In the genomic region with DNA sequence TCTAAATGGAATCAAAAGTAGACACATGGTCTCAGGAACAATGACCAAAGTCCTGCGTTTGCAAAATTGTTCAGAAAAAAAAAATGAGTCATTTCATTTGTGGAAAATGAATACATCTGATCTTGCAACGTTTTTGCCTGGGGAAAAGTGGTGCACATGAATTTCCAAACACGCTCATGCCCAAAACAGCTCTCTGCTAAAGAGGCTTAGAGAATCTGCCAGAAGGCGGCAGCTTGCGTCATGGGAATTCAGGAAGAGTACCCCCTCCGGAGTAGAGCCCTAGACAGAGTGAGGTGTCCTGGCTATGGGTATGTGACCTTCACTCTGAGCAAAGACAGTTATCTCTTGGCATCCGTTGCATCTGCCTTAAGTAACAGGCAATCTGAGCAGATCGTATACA, we compare ENCODE assay signal across 23 mouse cellular contexts.
A peak's percentile ranks its signal among the peaks of the same experiment; 100 is the strongest.
DNase-seq lines count a peak whose midpoint lies in the region; ATAC-seq lines count a peak whose summit lies in the region.
"Had no signal": no experiment of that assay in that cellular context is flagged by ENCODE, and none has a peak within 500 bp of the region (broad histone marks: within the 10 kb centered on the region; RNA-seq: fewer than 3 reads in every experiment).

No protein-coding gene starts in this region.

- H3K27ac ChIP-seq in intestine, embryonic 16.5 days (ENCODE audit: low read length): no peak overlapping the region
- H3K27ac ChIP-seq: hindbrain, embryonic 13.5 days; limb, embryonic 10.5 days; midbrain, embryonic 15.5 days; neural tube, embryonic 15.5 days had no signal

- peak; percentile 81 for ATAC-seq in frontal cortex, adult (ENCODE audit: low TSS enrichment)
- no peak for ATAC-seq in intestine, embryonic 16.5 days
- ATAC-seq in megakaryocyte, adult 5-6 weeks (ENCODE audit: poor library complexity, severe bottlenecking): no peak
- ATAC-seq: midbrain, embryonic 15.5 days had no signal

- 78% methylated on average over 8 of the region's 8 CpGs for WGBS in intestine, embryonic 16.5 days

- H3K27me3 ChIP-seq in intestine, embryonic 16.5 days (replicated peaks; ENCODE audit: control insufficient read depth, insufficient read depth, low read length): no peaks in the 10 kb centered on the region
- H3K27me3 ChIP-seq: hindbrain, embryonic 13.5 days; midbrain, embryonic 15.5 days; neural tube, embryonic 15.5 days had no signal

- DNase-seq in frontal cortex, postnatal 25 days (ENCODE audit: low spot score in 2 of 2): no peak
- DNase-seq in right cerebral cortex, adult 18-20 months: peak; percentile 68
- no peak for DNase-seq in right cerebral cortex, postnatal 4 days
- DNase-seq in left cerebral cortex, postnatal 25 days (ENCODE audit: low spot score in 2 of 2): peak; percentile 47 to 95
- DNase-seq in gastrocnemius, postnatal 14 days: no peak
- DNase-seq: adrenal gland, postnatal 36 days; cerebellum, adult 2 months; cerebellum, postnatal 36 days; heart, postnatal 10 days; kidney, postnatal 36 days; lung, adult 18-20 months; lung, postnatal 14 days had no signal

- H3K4me2 ChIP-seq in intestine, embryonic 16.5 days (ENCODE audit: low read depth, low read length): no peak overlapping the region
- H3K4me2 ChIP-seq: heart, embryonic 11.5 days; hindbrain, embryonic 13.5 days; midbrain, embryonic 15.5 days; neural tube, embryonic 15.5 days had no signal

- no peak overlapping the region for H3K9ac ChIP-seq in intestine, embryonic 16.5 days (ENCODE audit: low read depth, low read length)
- H3K9ac ChIP-seq: hindbrain, embryonic 13.5 days; midbrain, embryonic 15.5 days; neural tube, embryonic 15.5 days had no signal

- H3K36me3 ChIP-seq in intestine, embryonic 16.5 days (ENCODE audit: control insufficient read depth, insufficient read depth, low read length): no peaks in the 10 kb centered on the region
- H3K36me3 ChIP-seq: G1E; hindbrain, embryonic 13.5 days; limb, embryonic 10.5 days; midbrain, embryonic 15.5 days; neural tube, embryonic 15.5 days had no signal

- intact Hi-C loops in left cerebral cortex, postnatal 25 days (cut with DNase I): no loop called here
- intact Hi-C loops in gastrocnemius, postnatal 14 days (cut with DNase I; ENCODE audit: low total_unique reads): no loop called here

- no peaks in the 10 kb centered on the region for H3K9me3 ChIP-seq in intestine, embryonic 16.5 days (ENCODE audit: control insufficient read depth, low read length)
- H3K9me3 ChIP-seq: G1E; hindbrain, embryonic 13.5 days; limb, embryonic 10.5 days; midbrain, embryonic 15.5 days; neural tube, embryonic 15.5 days had no signal

- no peaks in the 10 kb centered on the region for H3K4me1 ChIP-seq in intestine, embryonic 16.5 days (ENCODE audit: control insufficient read depth, insufficient read depth, low read length)
- H3K4me1 ChIP-seq: limb, embryonic 10.5 days; midbrain, embryonic 15.5 days; neural tube, embryonic 15.5 days had no signal

- H3K4me3 ChIP-seq in intestine, embryonic 16.5 days (ENCODE audit: low read length): no peak overlapping the region
- H3K4me3 ChIP-seq: hindbrain, embryonic 13.5 days; limb, embryonic 10.5 days; megakaryocyte, embryonic 14.5 days; midbrain, embryonic 15.5 days; myocyte; neural tube, embryonic 15.5 days had no signal

Comparison
In these comparisons a context has a peak if more than half of its experiments do, and no peak if none do; other contexts are left out.
1. DNase-seq: peak in right cerebral cortex, adult 18-20 months (single experiment) and left cerebral cortex, postnatal 25 days (2 of 2); none in frontal cortex, postnatal 25 days (0 of 2), right cerebral cortex, postnatal 4 days (single experiment) and gastrocnemius, postnatal 14 days (single experiment).